In the genomic region with DNA sequence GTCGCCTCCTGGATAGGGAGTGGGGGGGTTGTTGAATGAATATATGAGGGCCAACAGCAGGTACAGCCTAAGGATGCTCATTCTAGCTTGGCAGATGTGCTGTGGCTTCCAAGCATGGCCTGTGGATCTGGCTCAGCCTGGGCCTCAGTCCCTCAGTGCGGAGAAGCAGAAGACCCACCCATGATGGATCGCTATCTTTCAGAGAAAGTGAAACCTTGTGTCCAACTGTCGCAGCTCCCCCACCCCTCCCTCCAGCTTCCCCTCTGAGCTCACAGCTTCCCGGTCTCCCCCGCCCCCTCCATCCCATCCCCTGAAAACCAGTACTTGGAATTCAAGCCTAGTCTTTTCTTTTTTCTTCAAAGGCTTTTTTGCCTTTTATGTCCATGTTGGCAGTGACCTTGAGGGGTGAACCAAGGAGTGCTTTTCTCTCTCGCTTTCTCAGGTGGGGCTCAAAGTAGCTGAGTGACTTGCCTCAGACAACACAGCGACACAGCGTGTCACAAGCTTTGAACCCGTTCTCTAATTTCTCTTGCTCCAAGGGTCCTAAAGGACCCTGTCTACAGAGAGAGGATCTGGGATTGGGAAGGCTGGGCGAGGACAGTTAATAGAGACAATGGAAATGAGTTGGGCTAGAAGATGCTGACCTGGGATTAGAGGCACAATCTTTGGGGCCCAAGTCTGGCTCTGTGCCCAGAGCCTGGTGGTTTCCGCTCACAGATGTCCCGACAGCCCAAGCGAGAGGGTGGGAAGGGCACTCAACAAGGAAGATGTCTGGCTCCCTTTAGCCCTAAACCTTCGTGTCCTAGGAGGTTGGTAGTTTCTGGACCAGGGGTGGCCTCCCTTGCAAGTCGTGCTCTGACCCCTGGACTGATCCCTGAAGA, we compare ENCODE assay signal across 11 mouse cellular contexts. TPM values are rescaled to one million over a fixed set of nuclear protein-coding genes. Genes with fewer than 3 reads are reported as not detected.
DNase-seq lines count a peak whose midpoint lies in the region; ATAC-seq and TF ChIP-seq lines count a peak whose summit lies in the region.
"Had no signal": no experiment of that assay in that cellular context is flagged by ENCODE, and none has a peak within 500 bp of the region (broad histone marks: within the 10 kb centered on the region; RNA-seq: fewer than 3 reads in every experiment).

A gene (plus strand): TSS at position 756 of the 881 bp plus-strand sequence.

- WGBS in heart, embryonic 15.5 days = 58% methylated on average over 16 of the region's 16 CpGs
- 69% methylated on average over 16 of the region's 16 CpGs for WGBS in heart, embryonic 10.5 days
- 12% methylated on average over 16 of the region's 16 CpGs for WGBS in bone marrow, adult 2 months
- 46% methylated on average over 16 of the region's 16 CpGs for WGBS in liver, embryonic 15.5 days (ENCODE audit: insufficient replicate concordance)
- WGBS in thymus, adult 2 months = 9% methylated on average over 16 of the region's 16 CpGs

- 0 out of 2 replicates have a peak, but pooled peaks cover 4% of the 10 kb centered on the region for H3K27me3 ChIP-seq in heart, embryonic 15.5 days
- H3K27me3 ChIP-seq in heart, embryonic 10.5 days (ENCODE audit: insufficient read depth, poor library complexity, severe bottlenecking) = peaks cover 8% of the 10 kb centered on the region; the same call in 1 of the 2 replicates
- no peaks in the 10 kb centered on the region for H3K27me3 ChIP-seq in liver, embryonic 15.5 days
- no peaks in the 10 kb centered on the region for H3K27me3 ChIP-seq in thymus, adult 2 months (ENCODE audit: control insufficient read depth, insufficient read depth, low read length)

- TF ChIP-seq POLR2A in bone marrow, adult 2 months (IDR thresholded peaks at IDR 0.05; ENCODE audit: borderline replicate concordance, control insufficient read depth, low read depth, low read length) = peak; percentile 45; the same call in 1 of the 2 replicates
- TF ChIP-seq POLR2A in thymus, adult 2 months (IDR thresholded peaks at IDR 0.05; ENCODE audit: control insufficient read depth, extremely low read depth, insufficient read depth, low read length, poor library complexity) = no peak

- no peak for DNase-seq in heart, embryonic 10.5 days (ENCODE audit: low spot score)
- peak; percentile 58 for DNase-seq in thymus, adult 2 months
- DNase-seq in cerebellum, postnatal 25 days = no peak
- DNase-seq in gastrocnemius, adult 18-20 months (ENCODE audit: low spot score) = no peak
- DNase-seq in urinary bladder, postnatal 25 days (ENCODE audit: low spot score) = no peak

- no peak within 1 kb of the TSS for H3K9ac ChIP-seq in heart, embryonic 15.5 days
- peak within 1 kb of the TSS; percentile 27; the same call in 1 of the 2 replicates for H3K9ac ChIP-seq in liver, embryonic 15.5 days

- H3K9me3 ChIP-seq in heart, embryonic 15.5 days (replicated peaks) = no peaks in the 10 kb centered on the region
- H3K9me3 ChIP-seq in heart, embryonic 10.5 days = no peaks in the 10 kb centered on the region
- H3K9me3 ChIP-seq in liver, embryonic 15.5 days (replicated peaks) = no peaks in the 10 kb centered on the region
- H3K9me3 ChIP-seq: forebrain, embryonic 10.5 days had no signal

- TF ChIP-seq CTCF in bone marrow, adult 2 months (IDR thresholded peaks at IDR 0.05; ENCODE audit: control insufficient read depth, insufficient read depth, low read length) = no peak
- TF ChIP-seq CTCF in thymus, adult 2 months (IDR thresholded peaks at IDR 0.05; ENCODE audit: borderline replicate concordance, control insufficient read depth, extremely low read depth, insufficient read depth, low read length, poor library complexity) = no peak

- H3K36me3 ChIP-seq in heart, embryonic 15.5 days = no peaks in the 10 kb centered on the region
- H3K36me3 ChIP-seq in heart, embryonic 10.5 days = no peaks in the 10 kb centered on the region
- H3K36me3 ChIP-seq in liver, embryonic 15.5 days (replicated peaks) = peaks cover 5% of the 10 kb centered on the region; the same call in 1 of the 2 replicates
- H3K36me3 ChIP-seq in thymus, adult 2 months (ENCODE audit: control insufficient read depth, insufficient read depth, low read length) = peaks cover 4% of the 10 kb centered on the region; the same call in 1 of the 2 replicates
- H3K36me3 ChIP-seq: forebrain, embryonic 10.5 days had no signal

- ATAC-seq in heart, embryonic 15.5 days (replicated peaks; ENCODE audit: insufficient number of reproducible peaks, insufficient read depth, low FRiP score, low read depth) = no peak
- peak; percentile 61 for ATAC-seq in liver, embryonic 15.5 days (ENCODE audit: insufficient read depth)

- H3K4me3 ChIP-seq in heart, embryonic 15.5 days = peak within 1 kb of the TSS; percentile 4; the same call in 1 of the 2 replicates
- no peak within 1 kb of the TSS for H3K4me3 ChIP-seq in heart, embryonic 10.5 days
- peak within 1 kb of the TSS; percentile 78 for H3K4me3 ChIP-seq in bone marrow, adult 2 months (replicated peaks; ENCODE audit: control insufficient read depth, low read depth, low read length)
- peak within 1 kb of the TSS; percentile 38 for H3K4me3 ChIP-seq in liver, embryonic 15.5 days (replicated peaks)
- H3K4me3 ChIP-seq in thymus, adult 2 months (ENCODE audit: control insufficient read depth, insufficient read depth, low read length) = peak within 1 kb of the TSS; percentile 61
- H3K4me3 ChIP-seq: forebrain, embryonic 10.5 days had no signal

- no peak within 1 kb of the TSS for H3K27ac ChIP-seq in heart, embryonic 15.5 days
- H3K27ac ChIP-seq in heart, embryonic 10.5 days = no peak within 1 kb of the TSS
- H3K27ac ChIP-seq in bone marrow, adult 2 months (ENCODE audit: control insufficient read depth, insufficient read depth, low read depth, low read length, poor library complexity) = peak within 1 kb of the TSS; percentile 96
- peak within 1 kb of the TSS; percentile 61 for H3K27ac ChIP-seq in liver, embryonic 15.5 days (replicated peaks)
- H3K27ac ChIP-seq in thymus, adult 2 months (ENCODE audit: control insufficient read depth, insufficient read depth, low read length) = peak within 1 kb of the TSS; percentile 74
- H3K27ac ChIP-seq: forebrain, embryonic 10.5 days had no signal

- peak within 1 kb of the TSS; percentile 23; the same call in 1 of the 2 replicates for H3K4me2 ChIP-seq in heart, embryonic 15.5 days
- peak within 1 kb of the TSS; percentile 62 for H3K4me2 ChIP-seq in liver, embryonic 15.5 days

- H3K4me1 ChIP-seq in heart, embryonic 15.5 days (replicated peaks) = peaks cover 4% of the 10 kb centered on the region; the same call in 1 of the 2 replicates
- H3K4me1 ChIP-seq in heart, embryonic 10.5 days = 0 out of 2 replicates have a peak, but pooled peaks cover 5% of the 10 kb centered on the region
- H3K4me1 ChIP-seq in bone marrow, adult 2 months (ENCODE audit: control insufficient read depth, insufficient read depth, low read length) = peaks cover 7% of the 10 kb centered on the region; the same call in 1 of the 2 replicates
- peaks cover 54% of the 10 kb centered on the region for H3K4me1 ChIP-seq in liver, embryonic 15.5 days (replicated peaks)
- peaks cover 28% of the 10 kb centered on the region for H3K4me1 ChIP-seq in thymus, adult 2 months (replicated peaks; ENCODE audit: control insufficient read depth, insufficient read depth, low read length)

RNA-seq across cellular contexts. Expression of the gene that starts here (rescaled TPM):
- 0.09 and 0.33 TPM in 2 replicates for polyA plus RNA-seq in heart, embryonic 15.5 days (2015; fragmentation: Nextera tagmentation; extraction: Ambion mirVana)
- polyA plus RNA-seq in heart, embryonic 10.5 days (2016; fragmentation: Nextera tagmentation; extraction: Ambion mirVana) = 0.05 and 0.06 TPM in 2 replicates
- 2.2 and 5.1 TPM in 2 replicates for polyA plus RNA-seq in bone marrow, adult 2 months (2011; ENCODE audit: insufficient read depth, insufficient read length, low replicate concordance, missing spikeins)
- 0.50 TPM in 2 replicates for polyA plus RNA-seq in liver, embryonic 15.5 days (2015; fragmentation: Nextera tagmentation; extraction: Ambion mirVana)
- polyA plus RNA-seq in thymus, adult 2 months (2012; rRNA removed) = 5.3 and 5.8 TPM in 2 replicates
- not detected for total RNA-seq in gastrocnemius, adult 18-20 months (2021)
- polyA plus RNA-seq: C2C12; forebrain, embryonic 10.5 days; hindbrain, embryonic 11.5 days had no signal

Comparison
In these comparisons a context has a peak if more than half of its experiments do, and no peak if none do; other contexts are left out.
1. Peak in ATAC-seq, H3K4me3 ChIP-seq, H3K27ac ChIP-seq, H3K9ac ChIP-seq and H3K4me2 ChIP-seq in liver, embryonic 15.5 days; RNA of the gene not detected or under 1 TPM.
2. H3K27ac ChIP-seq: peak in bone marrow, adult 2 months (single experiment) and thymus, adult 2 months (single experiment); none in heart, embryonic 15.5 days (single experiment) and heart, embryonic 10.5 days (single experiment).